Mouse (Mus musculus) bone marrow, adult 2 months (tissue): ENCODE results near the gene Fhdc1. TPM values are rescaled to one million over a fixed set of nuclear protein-coding genes. Genes with fewer than 3 reads are reported as not detected.

Source experiments
- H3K27ac ChIP-seq: fragments of 200-500 bp; 2 replicates; pipeline ENCODE4 v1.5.1; 2012; ENCODE audit warnings: low read depth, mild to moderate bottlenecking, control low read depth, inconsistent platforms, low read length; ENCODE audit not compliant: control insufficient read depth, poor library complexity, insufficient read depth
- H3K4me1 ChIP-seq: fragments of 200-500 bp; 2 replicates; pipeline ENCODE4 v1.6.1; 2011; ENCODE audit warnings: low read length; ENCODE audit not compliant: control insufficient read depth, insufficient read depth
- H3K4me3 ChIP-seq: fragments of 200-500 bp; replicated peaks from 2 replicates; pipeline ENCODE3; 2011; ENCODE audit warnings: mild to moderate bottlenecking, low read depth, low read length, control low read depth; ENCODE audit not compliant: control insufficient read depth
- CTCF ChIP-seq: fragments of 200-500 bp; IDR thresholded peaks from 2 replicates; pipeline ENCODE4 v1.5.1; 2011; ENCODE audit warnings: low read length, control low read depth; ENCODE audit not compliant: control insufficient read depth, insufficient read depth
- POLR2A ChIP-seq: fragments of 200-500 bp; IDR thresholded peaks from 2 replicates; pipeline ENCODE4 v1.6.1; 2011; ENCODE audit warnings: low read depth, mild to moderate bottlenecking, control low read depth, low read length, borderline replicate concordance; ENCODE audit not compliant: control insufficient read depth
- WGBS: fragments of 180-500 bp; shearing (Covaris S2); methylation state at CpG from one replicate; pipeline ENCODE4 v1.1.7; 2018; 5-methylcytosine and 5-hydroxymethylcytosine counted together
- polyA plus RNA-seq: library from polyadenylated mRNA; stranded (reverse); fragments of >200 nt; gene quantifications from 2 replicates; pipeline ENCODE4 v1.2.4, GENCODE M21; 2011; ENCODE audit warnings: low replicate concordance; ENCODE audit not compliant: missing spikeins, insufficient read depth, insufficient read length

The Fhdc1 gene
- polyA plus RNA-seq, 1 experiment, result 43.5 TPM

DNA sequence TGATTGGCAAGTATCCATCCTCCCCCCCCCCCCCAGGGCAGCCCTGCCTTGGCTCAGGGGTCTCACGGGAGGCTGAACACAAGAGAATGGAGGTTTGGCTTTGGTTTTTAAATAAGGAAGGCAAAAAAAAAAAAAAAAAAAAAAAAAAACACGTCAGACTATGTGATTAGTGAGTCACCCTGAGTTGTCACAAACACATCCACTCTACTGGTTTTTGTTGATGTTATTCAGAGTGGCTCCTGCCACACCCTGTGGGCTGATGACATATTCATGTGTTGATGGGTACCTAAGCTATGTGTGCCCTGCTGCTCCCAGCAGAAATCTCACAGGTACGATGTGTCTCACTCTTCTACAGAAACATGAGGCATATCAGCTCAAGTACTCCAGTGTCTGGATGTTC lies 29.6 kb downstream of the Fhdc1 start:
- no peaks in the 10 kb centered on the region; the same call in 1 of the 2 replicates for H3K4me1 ChIP-seq
- no peak overlapping the region for H3K4me3 ChIP-seq
- TF ChIP-seq POLR2A (no peak), CTCF (no peak)
- no peak overlapping the region for H3K27ac ChIP-seq
- WGBS, result 64% methylated on average over 3 of the region's 3 CpGs

DNA sequence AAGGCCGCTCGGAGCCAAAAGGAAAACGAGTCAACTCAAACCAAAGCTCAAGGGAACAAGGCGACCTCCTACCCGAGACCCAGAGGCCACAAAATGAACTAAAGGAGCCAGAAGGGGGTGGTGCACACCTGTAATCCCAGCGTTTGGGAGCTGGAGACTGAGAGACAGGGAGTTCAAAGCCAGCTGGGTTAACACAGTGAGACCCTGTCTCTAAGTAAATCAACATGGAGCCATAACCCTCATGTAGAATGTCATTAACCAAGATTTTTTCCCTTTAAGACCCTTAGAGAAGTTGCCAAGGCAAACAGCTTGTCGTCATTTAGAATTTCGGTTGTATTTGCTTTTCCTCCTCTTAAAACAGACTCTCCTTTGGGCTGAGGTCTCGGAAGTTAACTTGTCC lies 31.2 kb downstream of the Fhdc1 start:
- Histone ChIP-seq H3K27ac (no peak overlapping the region), H3K4me3 (no peak overlapping the region), H3K4me1 (no peaks in the 10 kb centered on the region)
- 90% methylated on average over 9 of the region's 9 CpGs for WGBS
- TF ChIP-seq POLR2A, result no peak
- no peak for TF ChIP-seq CTCF

DNA sequence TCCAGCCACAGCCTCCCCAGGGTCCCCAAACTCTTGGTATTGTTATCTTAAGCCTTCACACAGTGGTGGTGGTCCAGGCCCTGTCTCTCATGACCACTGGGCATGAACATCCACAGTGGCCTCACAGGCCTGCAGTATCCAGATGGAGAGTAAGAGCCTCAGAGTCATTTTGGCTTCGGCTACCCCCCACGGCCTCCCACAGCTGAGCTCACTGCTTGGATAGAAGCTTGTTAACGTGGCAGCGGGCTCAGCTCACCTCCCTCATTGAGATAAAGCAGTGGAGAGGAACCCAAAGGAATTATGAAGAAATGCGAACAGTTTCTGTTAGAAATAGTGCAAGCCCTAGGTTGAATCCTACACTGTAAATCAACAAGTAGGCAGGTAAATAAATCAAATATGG lies 32.4 kb downstream of the Fhdc1 start:
- Histone ChIP-seq H3K4me1 (no peaks in the 10 kb centered on the region), H3K27ac (no peak overlapping the region), H3K4me3 (no peak overlapping the region)
- 90% methylated on average over 5 of the region's 5 CpGs for WGBS
- TF ChIP-seq CTCF (no peak), POLR2A (no peak)

DNA sequence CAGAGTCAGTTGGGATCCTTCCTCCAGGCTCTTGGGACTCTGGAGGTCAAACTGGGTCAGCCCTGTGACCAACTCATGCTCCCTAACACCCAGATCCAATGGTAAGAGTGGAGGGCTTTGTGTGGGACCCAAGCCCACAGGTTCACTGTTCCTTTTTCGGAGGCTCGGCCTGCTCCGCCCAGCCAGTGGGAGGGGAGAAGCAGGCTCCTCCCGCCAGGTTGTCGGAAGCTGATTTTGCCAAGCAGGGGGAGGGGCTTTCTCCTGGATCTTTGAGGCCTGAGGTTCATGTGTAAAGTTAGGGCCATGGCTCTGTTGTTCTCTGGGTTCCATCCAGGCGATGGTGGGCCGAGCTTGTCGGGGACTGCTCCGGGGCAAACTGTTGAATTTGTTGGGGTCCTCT lies 34.4 kb downstream of the Fhdc1 start:
- H3K4me3 ChIP-seq, result no peak overlapping the region
- whole genome bisulfite sequencing, result 89% methylated on average over 9 of the region's 9 CpGs
- TF ChIP-seq CTCF (no peak), POLR2A (no peak)
- no peak overlapping the region for H3K27ac ChIP-seq
- H3K4me1 ChIP-seq, result no peaks in the 10 kb centered on the region

DNA sequence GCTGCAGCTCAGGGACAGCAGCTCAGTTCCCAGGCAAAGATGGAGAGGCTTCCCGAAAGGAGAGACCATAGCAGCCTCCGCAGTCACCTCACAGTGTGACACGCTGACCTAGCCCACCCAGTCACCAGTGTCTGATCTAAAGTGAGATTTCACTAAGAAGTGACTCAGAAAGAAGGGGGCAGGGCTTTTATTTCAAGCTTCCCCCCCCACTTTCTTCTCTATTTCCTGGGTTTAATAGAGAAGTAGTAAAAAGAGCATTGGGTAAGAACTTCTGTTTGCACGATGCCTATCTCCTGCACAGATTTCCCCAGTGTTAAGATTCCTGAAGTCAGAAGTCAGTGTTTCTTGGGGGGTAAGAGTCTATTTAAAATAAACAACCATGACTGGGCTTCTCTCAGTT lies 37.3 kb downstream of the Fhdc1 start:
- Histone ChIP-seq H3K4me3 (no peak overlapping the region), H3K4me1 (no peaks in the 10 kb centered on the region), H3K27ac (no peak overlapping the region)
- no peak for TF ChIP-seq POLR2A
- TF ChIP-seq CTCF, result no peak
- WGBS, result 62% methylated on average over 4 of the region's 4 CpGs

DNA sequence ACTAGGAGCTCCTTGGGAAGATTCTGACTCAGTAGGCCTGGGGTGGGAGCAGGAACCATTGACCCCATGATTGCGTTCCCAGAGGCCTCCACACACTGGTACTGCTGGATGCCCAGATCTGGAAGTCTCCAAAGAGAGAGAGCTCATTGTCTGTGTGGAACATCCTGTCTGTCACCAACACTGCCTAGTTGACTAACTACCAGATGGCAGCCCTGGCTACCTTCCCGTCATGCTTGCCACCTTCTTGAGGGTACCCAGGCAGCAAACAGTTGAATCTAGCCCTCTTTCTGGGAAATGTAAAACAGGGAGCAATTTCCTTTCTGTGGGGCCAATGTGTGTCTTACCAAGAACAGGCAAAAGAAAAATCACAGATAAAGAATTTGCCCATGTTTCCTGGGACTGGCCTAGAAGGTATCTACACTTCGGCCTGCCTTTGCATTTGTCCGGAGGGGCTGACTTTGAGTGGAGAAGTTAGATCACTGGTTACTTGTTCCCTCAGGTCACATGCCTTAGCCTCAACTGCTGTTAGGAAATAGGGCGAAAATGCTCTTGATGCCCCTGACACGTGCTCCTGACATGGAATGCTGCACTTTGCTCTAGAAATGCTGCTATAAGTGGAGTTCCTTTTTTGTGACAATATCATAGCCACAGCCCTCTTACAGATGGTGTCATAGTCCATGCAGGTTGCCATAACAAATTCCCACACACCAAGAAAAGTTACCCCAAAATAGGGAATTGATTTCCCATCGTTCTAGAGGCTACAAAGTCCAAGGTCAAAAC lies 40.6 kb downstream of the Fhdc1 start:
- Histone ChIP-seq H3K4me3 (no peak overlapping the region), H3K27ac (no peak overlapping the region), H3K4me1 (no peaks in the 10 kb centered on the region)
- TF ChIP-seq CTCF (no peak), POLR2A (no peak)
- WGBS, result 78% methylated on average over 7 of the region's 7 CpGs

DNA sequence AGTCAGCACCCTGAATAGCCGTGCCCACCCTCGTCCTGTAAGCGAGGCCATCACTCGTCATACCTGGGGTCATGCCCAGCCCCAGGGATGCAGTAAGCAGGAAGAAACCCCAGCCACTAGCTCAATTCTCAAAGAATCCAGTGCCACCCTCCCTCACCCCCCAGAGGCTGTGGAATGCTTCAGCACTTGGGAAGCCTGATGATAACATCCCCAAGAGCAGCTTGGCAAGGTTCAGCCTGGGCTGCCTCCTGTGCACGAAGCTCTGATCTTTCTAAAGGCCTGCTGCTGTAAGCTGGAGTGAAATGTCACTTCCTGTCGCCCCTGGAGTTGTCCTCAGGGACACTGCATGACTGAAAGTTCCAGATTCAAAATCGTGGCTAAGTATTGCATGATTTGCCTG lies 41.4 kb downstream of the Fhdc1 start:
- H3K27ac ChIP-seq, result no peak overlapping the region
- 74% methylated on average over 7 of the region's 7 CpGs for WGBS
- no peaks in the 10 kb centered on the region for H3K4me1 ChIP-seq
- no peak overlapping the region for H3K4me3 ChIP-seq
- TF ChIP-seq CTCF, result no peak
- no peak for TF ChIP-seq POLR2A

DNA sequence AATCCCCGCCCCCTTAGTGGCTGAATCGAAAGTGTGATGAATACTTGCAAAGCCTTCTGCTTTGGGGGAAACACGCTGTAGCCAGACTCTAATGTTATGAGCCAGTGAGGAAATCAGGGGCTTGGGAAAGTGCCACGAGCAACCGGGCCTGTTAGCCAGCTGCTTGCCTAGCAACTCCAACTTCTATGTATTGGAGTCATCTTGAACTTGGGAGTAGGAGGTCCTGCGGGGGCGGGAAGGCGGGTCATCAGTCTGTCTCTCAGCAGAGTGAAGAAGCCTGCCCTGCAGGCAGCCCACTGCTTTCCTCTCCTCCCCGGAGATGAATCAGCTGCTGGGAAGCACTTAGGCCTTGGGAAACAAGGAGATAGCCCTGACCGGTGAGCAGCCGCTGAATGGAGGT lies 42.1 kb downstream of the Fhdc1 start:
- WGBS, result 85% methylated on average over 11 of the region's 11 CpGs
- no peak overlapping the region for H3K27ac ChIP-seq
- TF ChIP-seq CTCF (no peak), POLR2A (no peak)
- H3K4me3 ChIP-seq, result no peak overlapping the region
- H3K4me1 ChIP-seq, result no peaks in the 10 kb centered on the region

DNA sequence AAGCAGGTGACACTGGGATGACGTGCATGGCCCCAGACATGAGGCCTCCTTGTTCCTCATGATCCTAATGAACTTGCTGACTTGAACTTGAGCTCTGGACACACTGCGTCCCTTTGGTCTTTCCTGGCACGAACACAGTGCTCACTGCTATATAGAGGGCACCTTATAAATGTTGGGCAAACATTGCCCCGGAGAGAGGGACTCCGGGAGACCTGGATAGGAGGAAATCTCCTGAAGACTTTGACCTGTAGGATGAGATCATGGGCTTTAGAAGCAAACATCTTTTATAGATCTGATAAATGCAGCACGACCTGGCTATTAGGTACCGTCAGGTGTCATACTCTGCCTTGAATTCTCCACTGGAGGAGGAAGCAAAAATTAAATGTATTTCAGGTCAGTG lies 43.3 kb downstream of the Fhdc1 start:
- TF ChIP-seq POLR2A (no peak), CTCF (no peak)
- Histone ChIP-seq H3K27ac (no peak overlapping the region), H3K4me3 (no peak overlapping the region), H3K4me1 (no peaks in the 10 kb centered on the region)
- 87% methylated on average over 7 of the region's 7 CpGs for WGBS
